Mouse (Mus musculus) CH12.LX (cell line): Measurements from ENCODE around the gene Ccdc57. TPM values are rescaled to one million over a fixed set of nuclear protein-coding genes. Genes with fewer than 3 reads are reported as not detected.

Experiments
- DNase-seq: peaks from one replicate; pipeline ENCODE4 v3.0.0-alpha.2; 2013; ENCODE audit errors: extremely low read depth
- H3K27ac ChIP-seq: 2 replicates; pipeline ENCODE4 v1.5.1; 2012; ENCODE audit warnings: low read depth, mild to moderate bottlenecking, control low read depth, moderate library complexity; ENCODE audit not compliant: insufficient read depth
- H3K27me3 ChIP-seq: replicated peaks from 2 replicates; pipeline ENCODE3; 2012; ENCODE audit warnings: inconsistent platforms
- H3K36me3 ChIP-seq, 2 experiments: replicated peaks in 1 of 2; 2 replicates each; pipeline versions ENCODE3 to v1.6.1; 2012; ENCODE audit warnings: inconsistent platforms in 1 of 2, low read length in 1 of 2, mild to moderate bottlenecking in 1 of 2, mixed read lengths in 1 of 2, moderate library complexity in 1 of 2; ENCODE audit not compliant: control insufficient read depth in 1 of 2, insufficient read depth in 1 of 2
- H3K4me1 ChIP-seq, 2 experiments: 2 replicates each; pipeline ENCODE4 v1.6.1; 2012; ENCODE audit warnings: inconsistent platforms in 1 of 2, moderate library complexity in 1 of 2; ENCODE audit not compliant: insufficient read depth in 2 of 2, control insufficient read depth in 1 of 2
- H3K4me2 ChIP-seq: 2 replicates; pipeline ENCODE4 v1.6.1; 2012; ENCODE audit warnings: low read depth, mild to moderate bottlenecking, control low read depth; ENCODE audit not compliant: poor library complexity, insufficient read depth, severe bottlenecking
- H3K4me3 ChIP-seq, 3 experiments: fragments of 150-350 bp in 1 of 3; sonication (generic) in 1 of 3; replicated peaks in 1 of 3; 2 replicates each; pipeline versions ENCODE3 to v1.5.1; 2011 to 2012; ENCODE audit warnings: low read depth in 2 of 3, low read length in 2 of 3, mild to moderate bottlenecking in 2 of 3, moderate library complexity in 2 of 3, control low read depth in 1 of 3, improper control_type of control experiment in 1 of 3, inconsistent platforms in 1 of 3, mixed read lengths in 1 of 3; ENCODE audit not compliant: poor library complexity in 1 of 3
- H3K79me2 ChIP-seq: replicated peaks from 2 replicates; pipeline ENCODE4 v1.6.1; 2012; ENCODE audit warnings: mild to moderate bottlenecking, moderate library complexity; ENCODE audit not compliant: control insufficient read depth, poor library complexity, insufficient read depth, severe bottlenecking; ENCODE audit errors: extremely low read depth
- H3K9ac ChIP-seq: 2 replicates; pipeline ENCODE4 v1.6.1; 2012; ENCODE audit warnings: low read depth, mild to moderate bottlenecking, control low read depth, moderate library complexity; ENCODE audit not compliant: insufficient read depth
- H3K9me3 ChIP-seq: replicated peaks from 2 replicates; pipeline ENCODE3; 2012; ENCODE audit warnings: low read length, inconsistent platforms, mixed read lengths
- CTCF ChIP-seq, 2 experiments: IDR thresholded peaks in 1 of 2; conservative IDR thresholded peaks in 1 of 2; 2 replicates each; pipeline ENCODE4 v1.5.1; 2011 to 2012; ENCODE audit warnings: low read depth in 2 of 2, low read length in 2 of 2, improper control_type of control experiment in 1 of 2, inconsistent platforms in 1 of 2, mild to moderate bottlenecking in 1 of 2, moderate library complexity in 1 of 2
- E2F4 ChIP-seq: IDR thresholded peaks from 2 replicates; pipeline ENCODE4 v1.6.1; 2011; ENCODE audit warnings: low read depth, low read length, improper control_type of control experiment; ENCODE audit not compliant: insufficient replicate concordance
- EP300 ChIP-seq: IDR thresholded peaks from 2 replicates; pipeline ENCODE4 v1.6.1; 2011; ENCODE audit warnings: low read length, improper control_type of control experiment
- ETS1 ChIP-seq: conservative IDR thresholded peaks from 2 replicates; pipeline ENCODE4 v1.6.1; 2012; ENCODE audit warnings: low read depth, mild to moderate bottlenecking, inconsistent platforms, low read length, improper control_type of control experiment, moderate library complexity
- GABPA ChIP-seq: IDR thresholded peaks from 2 replicates; pipeline ENCODE4 v1.6.1; 2012; ENCODE audit warnings: low read depth, low read length, improper control_type of control experiment, inconsistent platforms; ENCODE audit not compliant: insufficient replicate concordance
- HCFC1 ChIP-seq: IDR thresholded peaks from 2 replicates; pipeline ENCODE4 v1.6.1; 2012; ENCODE audit warnings: low read depth, mild to moderate bottlenecking, inconsistent platforms, low read length, improper control_type of control experiment
- IRF4 ChIP-seq: IDR thresholded peaks from 2 replicates; pipeline ENCODE4 v1.6.1; 2014; ENCODE audit warnings: low read depth, mild to moderate bottlenecking, inconsistent platforms, low read length, improper control_type of control experiment
- KAT2A ChIP-seq: IDR thresholded peaks from 2 replicates; pipeline ENCODE4 v1.6.1; 2012; ENCODE audit warnings: low read length, improper control_type of control experiment, inconsistent platforms; ENCODE audit not compliant: insufficient replicate concordance
- MAFK ChIP-seq: IDR thresholded peaks from 2 replicates; pipeline ENCODE4 v1.6.1; 2011; ENCODE audit warnings: low read length, improper control_type of control experiment; ENCODE audit not compliant: insufficient replicate concordance
- MAZ ChIP-seq: IDR thresholded peaks from 2 replicates; pipeline ENCODE4 v1.6.1; 2012; ENCODE audit warnings: low read depth, mild to moderate bottlenecking, inconsistent platforms, low read length, improper control_type of control experiment, moderate library complexity
- MEF2A ChIP-seq: IDR thresholded peaks from 2 replicates; pipeline ENCODE4 v1.6.1; 2014; ENCODE audit warnings: low read depth, mild to moderate bottlenecking, inconsistent platforms, low read length, improper control_type of control experiment, borderline replicate concordance
- MXI1 ChIP-seq: IDR thresholded peaks from 2 replicates; pipeline ENCODE4 v1.6.1; 2011; ENCODE audit warnings: mild to moderate bottlenecking, low read depth, low read length, improper control_type of control experiment
- MYC ChIP-seq: IDR thresholded peaks from 2 replicates; pipeline ENCODE4 v1.6.1; 2011; ENCODE audit warnings: low read depth, mild to moderate bottlenecking, improper control_type of control experiment, low read length
- NELFE ChIP-seq: IDR thresholded peaks from 2 replicates; pipeline ENCODE4 v1.6.1; 2011; ENCODE audit warnings: low read depth, low read length, improper control_type of control experiment
- NRF1 ChIP-seq: IDR thresholded peaks from 2 replicates; pipeline ENCODE4 v1.6.1; 2014; ENCODE audit warnings: low read depth, mild to moderate bottlenecking, inconsistent platforms, low read length, improper control_type of control experiment, moderate library complexity
- PAX5 ChIP-seq: IDR thresholded peaks from 2 replicates; pipeline ENCODE4 v1.6.1; 2012; ENCODE audit warnings: low read length, inconsistent platforms, mixed read lengths
- POLR2A ChIP-seq: IDR thresholded peaks from 2 replicates; pipeline ENCODE4 v1.6.1; 2011; ENCODE audit warnings: low read depth, mild to moderate bottlenecking, improper control_type of control experiment, low read length
- RCOR1 ChIP-seq: conservative IDR thresholded peaks from 2 replicates; pipeline ENCODE4 v1.6.1; 2012; ENCODE audit warnings: low read depth, mild to moderate bottlenecking, inconsistent platforms, low read length, improper control_type of control experiment
- SIN3A ChIP-seq: IDR thresholded peaks from 2 replicates; pipeline ENCODE4 v1.6.1; 2012; ENCODE audit warnings: low read length, improper control_type of control experiment, inconsistent platforms
- SMC3 ChIP-seq: IDR thresholded peaks from 2 replicates; pipeline ENCODE4 v1.6.1; 2011; ENCODE audit warnings: low read depth, low read length, improper control_type of control experiment
- TBP ChIP-seq: conservative IDR thresholded peaks from 2 replicates; pipeline ENCODE4 v1.6.1; 2011; ENCODE audit warnings: low read depth, low read length, improper control_type of control experiment
- UBTF ChIP-seq: IDR thresholded peaks from 2 replicates; pipeline ENCODE4 v1.6.1; 2012; ENCODE audit warnings: low read depth, mild to moderate bottlenecking, inconsistent platforms, low read length, improper control_type of control experiment, moderate library complexity
- USF1 ChIP-seq: IDR thresholded peaks from 2 replicates; pipeline ENCODE4 v1.6.1; 2014; ENCODE audit warnings: low read depth, mild to moderate bottlenecking, inconsistent platforms, low read length, improper control_type of control experiment
- USF2 ChIP-seq: conservative IDR thresholded peaks from 2 replicates; pipeline ENCODE4 v1.6.1; 2011; ENCODE audit warnings: low read depth, low read length, improper control_type of control experiment
- ZKSCAN1 ChIP-seq: IDR thresholded peaks from 2 replicates; pipeline ENCODE4 v1.6.1; 2012; ENCODE audit warnings: low read depth, inconsistent platforms, low read length, improper control_type of control experiment, borderline replicate concordance
- ZMIZ1 ChIP-seq: IDR thresholded peaks from 2 replicates; pipeline ENCODE4 v1.6.1; 2012; ENCODE audit warnings: low read depth, mild to moderate bottlenecking, inconsistent platforms, low read length, improper control_type of control experiment
- dilution Hi-C: fragments of 300-500 bp; cut with MboI; formaldehyde crosslinking; loops from 2 replicates; pipeline ENCODE4 v1.14.3; 2020; ENCODE audit warnings: low sequenced_read_pairs; ENCODE audit not compliant: extremely low pct_unique_long_range_greater_than_20kb, extremely low pct_ligation_motif_present
- in situ Hi-C: fragments of 300-500 bp; cut with MboI; formaldehyde crosslinking; loops from 3 replicates; pipeline ENCODE4 v1.14.3; 2019; ENCODE audit warnings: low sequenced_read_pairs, low pct_ligation_motif_present, low pct_unique_long_range_greater_than_20kb, mixed read lengths
- polyA plus RNA-seq: library from polyadenylated mRNA; unstranded; fragments of >175 nt; gene quantifications from 2 replicates; pipeline ENCODE4 v1.2.1, GENCODE M21; 2012; ENCODE audit warnings: low read depth; ENCODE audit not compliant: insufficient read length
- total RNA-seq, 2 experiments: library from RNA; depleted of rRNA; stranded (reverse); fragments of 300-350 nt in 1 of 2; fragments of >200 nt in 1 of 2; gene quantifications; 2 replicates each; pipeline ENCODE4 v1.2.3; 2012 to 2014

The Ccdc57 gene
- total and polyA plus RNA-seq, 3 experiments = 2.3 to 6.0 (median 5.4) TPM

- dilution Hi-C loops = no loop called here
- in situ Hi-C loops = no loop called here
- peaks cover 22% of the 10 kb centered on the region for H3K79me2 ChIP-seq
- H3K27ac ChIP-seq = no peak overlapping the region
- no peaks in the 10 kb centered on the region for H3K9me3 ChIP-seq
- peaks cover 9 to 18% of the 10 kb centered on the region in 2 experiments for H3K4me1 ChIP-seq
- H3K36me3 ChIP-seq = peaks cover 93 to 100% of the 10 kb centered on the region in 2 experiments
- TF ChIP-seq UBTF (no peak), USF2 (no peak), TBP (no peak), MAFK (no peak), IRF4 (no peak), POLR2A (no peak), MEF2A (no peak), MXI1 (no peak), MYC (no peak), ZKSCAN1 (no peak), GABPA (no peak), SMC3 (no peak), CTCF (conservative IDR thresholded peaks at IDR 0.05 in 1 of 2, IDR thresholded peaks at IDR 0.05 in 1 of 2; ENCODE audit: low read depth in 2 of 2, low read length in 2 of 2) (no peak), KAT2A (no peak), NRF1 (no peak), SIN3A (no peak), ZMIZ1 (no peak)
- H3K4me3 ChIP-seq = no peak overlapping the region
- H3K9ac ChIP-seq = no peak overlapping the region
- DNase-seq = no peak
- H3K4me2 ChIP-seq = no peak overlapping the region
- no peaks in the 10 kb centered on the region for H3K27me3 ChIP-seq
Measured at GRCm38 (mm10) chr11:120817358-120817757, 115.3 kb downstream of the Ccdc57 start.

- TF ChIP-seq NELFE (no peak), POLR2A (no peak), EP300 (no peak), MAZ (no peak), PAX5 (no peak), ZKSCAN1 (no peak), RCOR1 (no peak), E2F4 (no peak), ETS1 (no peak), MYC (no peak), HCFC1 (no peak), USF1 (no peak), NRF1 (no peak), GABPA (no peak), USF2 (no peak), TBP (no peak)
- in situ Hi-C loops = no loop called here
- DNase-seq = no peak
- Histone ChIP-seq H3K36me3 (peaks cover 100% of the 10 kb centered on the region in 2 experiments), H3K79me2 (no peaks in the 10 kb centered on the region), H3K4me2 (no peak overlapping the region), H3K27me3 (no peaks in the 10 kb centered on the region), H3K9me3 (no peaks in the 10 kb centered on the region), H3K4me1 (no peaks in the 10 kb centered on the region), H3K27ac (no peak overlapping the region), H3K4me3 (no peak overlapping the region), H3K9ac (no peak overlapping the region)
- dilution Hi-C loops = no loop called here
Measured at GRCm38 (mm10) chr11:120812068-120812467, 120.6 kb downstream of the Ccdc57 start.
